Mouse (Mus musculus): ENCODE measurements around the gene Crnkl1.

Crnkl1 gene

GRCm38 (mm10) chr2:145874879-145875482 is 59.8 kb downstream of the Crnkl1 start:
- CTCF ChIA-PET, result no interaction called here

- CTCF ChIA-PET, result interaction anchor here (0.5 kb wide), 1 partner anchor 9 kb away, joined by 5 read pairs; no protein-coding TSS in a partner anchor
Measured at GRCm38 (mm10) chr2:145873953-145874352, 60.9 kb downstream of the Crnkl1 start.

GRCm38 (mm10) chr2:145872099-145872498 is 62.7 kb downstream of the Crnkl1 start:
- CTCF ChIA-PET, result no interaction called here

GRCm38 (mm10) chr2:145871308-145871707 is 63.5 kb downstream of the Crnkl1 start:
- CTCF ChIA-PET, result no interaction called here

Measured in spleen, embryonic (tissue).